ENCODE assay signal across 8 mouse cellular contexts in the genomic region with DNA sequence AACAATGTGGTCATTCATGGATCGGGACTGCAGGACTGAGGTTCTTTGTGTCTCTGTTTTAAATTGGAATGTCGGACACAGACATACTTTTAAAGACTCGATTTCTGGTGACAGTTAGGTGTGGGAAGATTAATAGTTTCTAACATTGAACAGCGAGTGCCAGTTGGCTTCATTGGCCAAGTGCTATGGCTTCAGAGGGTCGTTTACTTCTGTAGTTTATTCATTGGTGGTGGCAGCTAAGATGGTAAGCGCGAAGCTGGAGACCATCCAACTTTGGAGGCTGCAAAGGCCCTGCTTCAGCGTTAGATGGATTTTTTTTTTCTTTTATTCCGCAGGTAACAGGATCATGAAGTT. TPM values are rescaled to one million over a fixed set of nuclear protein-coding genes. Genes with fewer than 3 reads are reported as not detected.
A peak's percentile ranks its signal among the peaks of the same experiment; 100 is the strongest.
DNase-seq lines count a peak whose midpoint lies in the region; ATAC-seq and TF ChIP-seq lines count a peak whose summit lies in the region.

No protein-coding gene starts in this region.

- peak overlapping the region; percentile 73 for H3K4me3 ChIP-seq in lung, postnatal 0 days (ENCODE audit: low read depth, low read length)
- H3K4me3 ChIP-seq in forebrain, embryonic 15.5 days = peak overlapping the region; percentile 92
- H3K4me3 ChIP-seq in limb, embryonic 12.5 days (replicated peaks) = peak overlapping the region; percentile 83
- H3K4me3 ChIP-seq in stomach, embryonic 15.5 days (replicated peaks) = peak overlapping the region; percentile 87

- no peak for TF ChIP-seq EP300 in lung, postnatal 0 days (IDR thresholded peaks at IDR 0.05)

- under 1% methylated on average over 9 of the region's 9 CpGs for WGBS in lung, postnatal 0 days
- under 1% methylated on average over 9 of the region's 9 CpGs for WGBS in forebrain, embryonic 15.5 days
- 3% methylated on average over 9 of the region's 9 CpGs for WGBS in limb, embryonic 12.5 days
- WGBS in stomach, embryonic 15.5 days = 1% methylated on average over 9 of the region's 9 CpGs

- H3K4me1 ChIP-seq in lung, postnatal 0 days (ENCODE audit: insufficient read depth, low read depth, low read length) = peaks cover 14% of the 10 kb centered on the region; the same call in 1 of the 2 replicates
- peaks cover 23% of the 10 kb centered on the region for H3K4me1 ChIP-seq in forebrain, embryonic 15.5 days
- peaks cover 23% of the 10 kb centered on the region for H3K4me1 ChIP-seq in limb, embryonic 12.5 days (replicated peaks)
- peaks cover 15% of the 10 kb centered on the region for H3K4me1 ChIP-seq in stomach, embryonic 15.5 days

- H3K9me3 ChIP-seq in lung, postnatal 0 days (ENCODE audit: low read length) = no peaks in the 10 kb centered on the region
- no peaks in the 10 kb centered on the region for H3K9me3 ChIP-seq in forebrain, embryonic 15.5 days
- no peaks in the 10 kb centered on the region for H3K9me3 ChIP-seq in limb, embryonic 12.5 days
- H3K9me3 ChIP-seq in stomach, embryonic 15.5 days = no peaks in the 10 kb centered on the region

- H3K27me3 ChIP-seq in lung, postnatal 0 days (replicated peaks; ENCODE audit: insufficient read depth, low read length) = no peaks in the 10 kb centered on the region
- H3K27me3 ChIP-seq in forebrain, embryonic 15.5 days = no peaks in the 10 kb centered on the region
- H3K27me3 ChIP-seq in limb, embryonic 12.5 days = no peaks in the 10 kb centered on the region
- no peaks in the 10 kb centered on the region for H3K27me3 ChIP-seq in stomach, embryonic 15.5 days (replicated peaks)

- H3K36me3 ChIP-seq in lung, postnatal 0 days (ENCODE audit: insufficient read depth, low read length) = no peaks in the 10 kb centered on the region
- no peaks in the 10 kb centered on the region for H3K36me3 ChIP-seq in forebrain, embryonic 15.5 days
- H3K36me3 ChIP-seq in limb, embryonic 12.5 days = peaks cover 15% of the 10 kb centered on the region; the same call in 1 of the 2 replicates
- H3K36me3 ChIP-seq in stomach, embryonic 15.5 days = no peaks in the 10 kb centered on the region

- peak; percentile 31 for DNase-seq in adrenal gland, postnatal 10 days
- no peak for DNase-seq in adrenal gland, adult 8-10 months
- DNase-seq in lung, postnatal 0 days (ENCODE audit: low spot score) = peak; percentile 18
- no peak for DNase-seq in lung, postnatal 36 days
- DNase-seq in thymus, postnatal 25 days = no peak

- no peak for ATAC-seq in lung, postnatal 0 days
- no peak for ATAC-seq in forebrain, embryonic 15.5 days (replicated peaks)
- no peak for ATAC-seq in limb, embryonic 12.5 days (ENCODE audit: insufficient number of reproducible peaks, insufficient read depth, low FRiP score, low TSS enrichment, low read depth)
- ATAC-seq in stomach, embryonic 15.5 days (ENCODE audit: insufficient read depth, low FRiP score, low read depth) = no peak

- H3K27ac ChIP-seq in lung, postnatal 0 days (ENCODE audit: low read length) = peak overlapping the region; percentile 90
- peak overlapping the region; percentile 93 for H3K27ac ChIP-seq in forebrain, embryonic 15.5 days (replicated peaks)
- peak overlapping the region; percentile 97 for H3K27ac ChIP-seq in limb, embryonic 12.5 days
- H3K27ac ChIP-seq in stomach, embryonic 15.5 days = peak overlapping the region; percentile 97

- peak overlapping the region; percentile 59 for H3K4me2 ChIP-seq in lung, postnatal 0 days (replicated peaks; ENCODE audit: low read depth, low read length)
- peak overlapping the region; percentile 54 for H3K4me2 ChIP-seq in forebrain, embryonic 15.5 days (replicated peaks)
- peak overlapping the region; percentile 69 for H3K4me2 ChIP-seq in limb, embryonic 12.5 days
- H3K4me2 ChIP-seq in stomach, embryonic 15.5 days = peak overlapping the region; percentile 50

- no peak for TF ChIP-seq CTCF in lung, postnatal 0 days (IDR thresholded peaks at IDR 0.05)

- H3K9ac ChIP-seq in lung, postnatal 0 days (replicated peaks; ENCODE audit: low read depth) = peak overlapping the region; percentile 72
- H3K9ac ChIP-seq in forebrain, embryonic 15.5 days (replicated peaks) = peak overlapping the region; percentile 92
- peak overlapping the region; percentile 85 for H3K9ac ChIP-seq in limb, embryonic 12.5 days (replicated peaks)
- H3K9ac ChIP-seq in stomach, embryonic 15.5 days = peak overlapping the region; percentile 76

RNA-seq across cellular contexts. Expression of gene Papss1, which starts 0.7 kb away (rescaled TPM):
- total RNA-seq in adrenal gland, postnatal 10 days (2021) = 10 to 100 TPM; 42.2 to 48.9 TPM
- 10 to 100 TPM; 62.3 to 70.9 (median 65.6) TPM for total RNA-seq in adrenal gland, adult 8-10 months (2022)
- polyA plus RNA-seq in lung, postnatal 0 days (2015; fragmentation: Nextera tagmentation; extraction: Ambion mirVana) = 45.9 and 50.4 TPM in 2 replicates
- 123 and 126 TPM in 2 replicates for polyA plus RNA-seq in forebrain, embryonic 15.5 days (2015; fragmentation: Nextera tagmentation; extraction: Ambion mirVana)
- 124 and 129 TPM in 2 replicates for polyA plus RNA-seq in limb, embryonic 12.5 days (2016; fragmentation: Nextera tagmentation; extraction: Ambion mirVana)
- 94.3 and 101 TPM in 2 replicates for polyA plus RNA-seq in stomach, embryonic 15.5 days (2015; fragmentation: Nextera tagmentation; extraction: Ambion mirVana)

Comparison
In these comparisons a context has a peak if more than half of its experiments do, and no peak if none do; other contexts are left out.
1. DNase-seq: peak in adrenal gland, postnatal 10 days (single experiment) and lung, postnatal 0 days (single experiment); none in adrenal gland, adult 8-10 months (single experiment), lung, postnatal 36 days (single experiment) and thymus, postnatal 25 days (single experiment).
2. Peak in every context shown above with its lines, with median percentiles within 50 percentile points of each other: H3K27ac ChIP-seq, H3K4me2 ChIP-seq, H3K4me3 ChIP-seq and H3K9ac ChIP-seq.